Mouse (Mus musculus): ENCODE measurements around the gene A26c2. TPM values are rescaled to one million over a fixed set of nuclear protein-coding genes. Genes with fewer than 3 reads are reported as not detected.

Gene A26c2
- not detected for polyA plus RNA-seq (2014; fragmentation: Illumina TruSeq; extraction: RNeasy Lipid Tissue Mini Kit (QIAGEN cat#74804); ENCODE audit: low read depth, low replicate concordance)

DNA sequence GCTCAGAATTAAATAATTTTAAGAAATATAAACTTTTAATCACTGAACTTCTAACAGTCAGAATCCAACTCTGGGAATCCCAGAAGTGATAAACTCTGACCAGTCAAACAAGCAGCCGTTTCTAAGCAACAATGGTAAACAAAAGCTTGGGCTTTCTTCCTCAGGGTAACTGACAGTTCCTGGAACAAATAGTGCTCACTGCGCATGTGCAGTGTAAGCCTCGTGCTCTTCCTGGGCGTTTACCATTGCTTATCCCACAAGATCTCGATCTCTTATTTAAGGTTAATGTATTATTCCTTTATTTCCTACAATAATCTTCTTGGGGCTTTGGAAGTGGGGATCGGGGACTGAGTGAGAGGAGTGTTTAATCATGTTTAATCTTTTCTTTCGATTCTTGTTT, at the start of gene A26c2:
TSS of gene A26c2 (minus strand) at position 101 of the 400 bp plus-strand sequence.

All from adipose tissue, adult 10 weeks (tissue).